Mouse (Mus musculus) ES-Bruce4 (cell line): Measurements from ENCODE around the gene Dock9. TPM values are rescaled to one million over a fixed set of nuclear protein-coding genes. Genes with fewer than 3 reads are reported as not detected.

Experiments used
- H3K27ac ChIP-seq: 2 replicates; pipeline ENCODE4 v1.5.1; 2012; ENCODE audit warnings: low read length, inconsistent platforms; ENCODE audit not compliant: insufficient read depth
- H3K27me3 ChIP-seq: 2 replicates; pipeline ENCODE4 v1.6.1; 2012; ENCODE audit warnings: mild to moderate bottlenecking, low read length, inconsistent platforms; ENCODE audit not compliant: control insufficient read depth, poor library complexity, insufficient read depth, severe bottlenecking
- H3K36me3 ChIP-seq: 2 replicates; pipeline ENCODE4 v1.6.1; 2012; ENCODE audit warnings: inconsistent platforms, mild to moderate bottlenecking, low read length, moderate library complexity; ENCODE audit not compliant: control insufficient read depth, poor library complexity, insufficient read depth, severe bottlenecking
- H3K4me1 ChIP-seq: one replicate; pipeline ENCODE4 v1.8.1; 2011; ENCODE audit warnings: low read length; ENCODE audit not compliant: control insufficient read depth, insufficient read depth
- H3K4me3 ChIP-seq: 2 replicates; pipeline ENCODE4 v1.5.1; 2011; ENCODE audit warnings: low read depth, mild to moderate bottlenecking, low read length
- H3K9ac ChIP-seq: 2 replicates; pipeline ENCODE4 v1.6.1; 2012; ENCODE audit warnings: low read depth, mild to moderate bottlenecking, inconsistent platforms; ENCODE audit not compliant: poor library complexity, severe bottlenecking
- H3K9me3 ChIP-seq: replicated peaks from 2 replicates; pipeline ENCODE4 v1.6.1; 2012; ENCODE audit warnings: mild to moderate bottlenecking, low read length, inconsistent platforms; ENCODE audit not compliant: control insufficient read depth, poor library complexity, insufficient read depth, severe bottlenecking
- CTCF ChIP-seq: IDR thresholded peaks from one replicate; pipeline ENCODE4 v1.8.1; 2011; ENCODE audit warnings: low read depth, low read length
- EP300 ChIP-seq: IDR thresholded peaks from 2 replicates; pipeline ENCODE4 v1.6.1; 2011; ENCODE audit warnings: low read depth, low read length; ENCODE audit not compliant: insufficient read depth
- POLR2A ChIP-seq: IDR thresholded peaks from one replicate; pipeline ENCODE4 v1.8.1; 2011; ENCODE audit warnings: low read length; ENCODE audit not compliant: insufficient read depth
- polyA plus RNA-seq: library from polyadenylated mRNA; stranded (reverse); fragments of >200 nt; gene quantifications from 2 replicates; pipeline ENCODE4 v1.2.4, GENCODE M21; 2011; ENCODE audit warnings: low read depth; ENCODE audit not compliant: missing spikeins, insufficient read depth, insufficient read length

Dock9 gene
- polyA plus RNA-seq, 1 experiment, result 21.0 TPM

DNA sequence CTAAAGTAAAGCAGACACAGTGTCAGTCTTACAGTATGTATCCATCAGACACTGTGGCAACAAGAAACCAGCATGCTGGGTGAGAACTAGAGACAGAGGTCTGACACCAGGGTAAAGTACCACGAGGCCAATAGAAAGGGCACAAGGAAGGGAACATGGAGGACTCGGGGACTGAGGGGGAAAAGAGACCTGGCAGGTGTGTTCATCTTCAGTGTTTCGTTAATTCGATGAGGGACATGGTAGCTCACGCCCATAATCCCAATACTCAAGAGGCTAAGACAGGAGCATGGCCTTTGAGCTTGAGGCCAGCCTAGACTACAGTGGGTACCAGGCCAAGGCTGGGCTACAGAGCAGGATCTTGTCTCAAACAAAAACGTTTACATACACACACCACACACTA is 9.2 kb downstream of the Dock9 start:
- no peak overlapping the region for H3K9ac ChIP-seq
- no peaks in the 10 kb centered on the region for H3K9me3 ChIP-seq
- no peak overlapping the region for H3K27ac ChIP-seq
- peaks cover 2% of the 10 kb centered on the region for H3K4me1 ChIP-seq
- no peak for TF ChIP-seq EP300
- TF ChIP-seq CTCF, result no peak
- no peak for TF ChIP-seq POLR2A
- no peaks in the 10 kb centered on the region for H3K27me3 ChIP-seq
- no peak overlapping the region for H3K4me3 ChIP-seq
- H3K36me3 ChIP-seq, result no peaks in the 10 kb centered on the region

- no peaks in the 10 kb centered on the region for H3K9me3 ChIP-seq
- no peaks in the 10 kb centered on the region for H3K27me3 ChIP-seq
- H3K4me3 ChIP-seq, result no peak overlapping the region
- peaks cover 2% of the 10 kb centered on the region for H3K4me1 ChIP-seq
- no peak overlapping the region for H3K27ac ChIP-seq
- no peaks in the 10 kb centered on the region for H3K36me3 ChIP-seq
- H3K9ac ChIP-seq, result no peak overlapping the region
- TF ChIP-seq CTCF (no peak), EP300 (no peak), POLR2A (no peak)
These were observed 10.2 kb downstream of the Dock9 start for GRCm38 (mm10) chr14:121787430-121787829.

DNA sequence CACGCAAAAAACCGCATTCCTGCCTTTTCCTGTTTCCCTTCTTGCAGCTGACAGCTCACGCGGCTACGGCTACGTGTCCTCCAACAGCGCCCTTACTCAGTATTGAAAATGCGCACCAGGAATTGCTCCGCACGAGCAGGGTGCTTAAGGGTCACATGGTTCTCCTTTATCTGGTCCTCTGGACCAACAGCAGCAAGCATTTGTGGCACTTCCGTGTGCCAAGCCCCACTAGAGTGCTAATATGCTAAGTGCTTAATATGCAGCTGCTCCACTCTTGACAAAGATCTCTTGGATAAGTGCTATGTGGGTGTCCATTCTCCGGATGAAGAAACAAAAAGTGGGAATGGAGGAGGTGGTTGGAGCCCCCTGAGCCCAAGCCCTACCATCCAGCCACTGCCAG is 10.7 kb downstream of the Dock9 start:
- no peak overlapping the region for H3K4me3 ChIP-seq
- H3K27ac ChIP-seq, result no peak overlapping the region
- no peaks in the 10 kb centered on the region for H3K36me3 ChIP-seq
- peaks cover 2% of the 10 kb centered on the region for H3K4me1 ChIP-seq
- H3K9ac ChIP-seq, result no peak overlapping the region
- H3K27me3 ChIP-seq, result no peaks in the 10 kb centered on the region
- TF ChIP-seq EP300 (no peak), POLR2A (no peak), CTCF (no peak)
- no peaks in the 10 kb centered on the region for H3K9me3 ChIP-seq

DNA sequence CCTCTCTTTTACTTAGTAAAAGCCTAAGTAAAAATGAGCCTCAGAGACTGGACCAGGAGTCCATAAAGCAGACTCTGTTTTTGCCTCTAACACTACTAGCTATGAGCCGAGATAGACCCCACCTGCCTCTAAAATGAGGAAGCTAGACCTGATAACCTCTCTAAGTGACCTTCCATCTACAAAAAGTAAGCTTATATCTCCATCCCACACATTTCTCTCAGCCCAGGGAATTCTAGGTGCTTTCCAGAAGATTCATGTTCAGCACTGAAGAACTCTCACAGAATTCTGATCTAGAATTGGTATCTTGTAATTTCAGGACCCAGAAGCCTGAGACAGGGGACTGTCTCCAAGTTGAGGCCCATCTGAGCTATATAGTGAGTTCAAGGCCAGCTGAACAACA is 12.2 kb downstream of the Dock9 start:
- H3K27ac ChIP-seq, result no peak overlapping the region
- H3K27me3 ChIP-seq, result no peaks in the 10 kb centered on the region
- TF ChIP-seq POLR2A (no peak), CTCF (no peak), EP300 (no peak)
- no peak overlapping the region for H3K9ac ChIP-seq
- peaks cover 2% of the 10 kb centered on the region for H3K4me1 ChIP-seq
- no peaks in the 10 kb centered on the region for H3K36me3 ChIP-seq
- no peak overlapping the region for H3K4me3 ChIP-seq
- H3K9me3 ChIP-seq, result no peaks in the 10 kb centered on the region

DNA sequence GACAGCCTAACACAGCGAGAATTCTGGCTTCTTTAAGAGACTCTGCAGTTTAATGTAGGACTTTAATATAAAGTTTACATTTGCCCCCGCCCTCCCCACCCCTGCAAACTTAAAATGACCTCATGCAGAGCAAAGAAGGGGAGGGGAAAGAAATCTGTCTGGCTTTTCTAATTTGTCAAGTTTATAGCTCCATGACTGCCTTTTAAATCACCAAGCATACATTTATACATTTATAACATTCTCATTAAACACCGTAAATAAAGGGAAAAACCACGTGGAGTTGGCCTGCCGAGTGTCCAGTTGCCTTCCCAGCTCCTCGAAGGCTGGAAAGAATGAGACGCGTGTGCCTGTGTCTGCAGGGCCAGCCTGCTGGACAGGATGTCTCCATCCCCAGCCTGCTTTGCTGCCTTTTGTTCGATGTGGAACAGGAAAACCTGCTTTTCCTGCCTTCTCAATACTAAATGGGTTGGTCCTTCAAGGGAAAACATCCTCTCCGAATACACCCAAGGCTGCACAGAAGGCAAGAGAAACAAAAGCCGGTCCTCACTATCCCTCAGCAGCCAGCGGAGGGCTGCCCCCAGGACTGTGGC is 16.6 kb downstream of the Dock9 start:
- no peaks in the 10 kb centered on the region for H3K4me1 ChIP-seq
- no peak overlapping the region for H3K9ac ChIP-seq
- no peaks in the 10 kb centered on the region for H3K9me3 ChIP-seq
- no peaks in the 10 kb centered on the region for H3K36me3 ChIP-seq
- no peak overlapping the region for H3K4me3 ChIP-seq
- H3K27ac ChIP-seq, result no peak overlapping the region
- H3K27me3 ChIP-seq, result no peaks in the 10 kb centered on the region
- no peak for TF ChIP-seq EP300
- TF ChIP-seq CTCF, result no peak

- Histone ChIP-seq H3K4me1 (no peaks in the 10 kb centered on the region), H3K27ac (no peak overlapping the region), H3K9me3 (no peaks in the 10 kb centered on the region), H3K36me3 (no peaks in the 10 kb centered on the region), H3K4me3 (no peak overlapping the region), H3K27me3 (no peaks in the 10 kb centered on the region), H3K9ac (no peak overlapping the region)
- TF ChIP-seq EP300 (no peak), POLR2A (no peak), CTCF (no peak)
These were observed 17.3 kb downstream of the Dock9 start for GRCm38 (mm10) chr14:121780144-121780913.
